Mouse (Mus musculus) midbrain, embryonic 16.5 days (tissue): ENCODE measurements at regions not wholly inside any gene's neighbourhood (a gene's known extent, or its start where the extent isn't known, plus 50 kb on each side); places are given as distances from the start of the nearest gene placed in this dataset.

Experiments
- ATAC-seq: fragments of 200-750 bp; cut with Nextera tagmentation; 2 replicates; pipeline ENCODE4 v1.8.0; 2017; ENCODE audit warnings: moderate TSS enrichment
- H3K27ac ChIP-seq: fragments of 300-500 bp; sonication (generic); 2 replicates; pipeline ENCODE4 v1.5.1; 2014; ENCODE audit warnings: mild to moderate bottlenecking, low read length, mixed read lengths
- H3K27me3 ChIP-seq: fragments of 300-500 bp; sonication (generic); 2 replicates; pipeline ENCODE4 v1.6.1; 2014; ENCODE audit warnings: low read depth, low read length, mixed read lengths; ENCODE audit not compliant: control insufficient read depth, insufficient read depth
- H3K36me3 ChIP-seq: fragments of 300-500 bp; sonication (generic); 2 replicates; pipeline ENCODE4 v1.6.1; 2014; ENCODE audit warnings: mild to moderate bottlenecking, low read length, moderate library complexity, mixed read lengths; ENCODE audit not compliant: control insufficient read depth, insufficient read depth
- H3K4me1 ChIP-seq: fragments of 300-500 bp; sonication (generic); 2 replicates; pipeline ENCODE4 v1.6.1; 2014; ENCODE audit warnings: mild to moderate bottlenecking, low read length, mixed read lengths; ENCODE audit not compliant: control insufficient read depth, insufficient read depth
- H3K4me2 ChIP-seq: fragments of 300-500 bp; sonication (generic); 2 replicates; pipeline ENCODE4 v1.6.1; 2014; ENCODE audit warnings: mild to moderate bottlenecking, low read length, mixed read lengths
- H3K4me3 ChIP-seq: fragments of 300-500 bp; sonication (generic); 2 replicates; pipeline ENCODE4 v1.5.1; 2014; ENCODE audit warnings: low read depth, mild to moderate bottlenecking, low read length, moderate library complexity, mixed read lengths
- H3K9ac ChIP-seq: fragments of 300-500 bp; sonication (generic); 2 replicates; pipeline ENCODE4 v1.6.1; 2014; ENCODE audit warnings: low read depth, low read length, mixed read lengths
- H3K9me3 ChIP-seq: fragments of 300-500 bp; sonication (generic); replicated peaks from 2 replicates; pipeline ENCODE4 v1.6.1; 2014; ENCODE audit warnings: mild to moderate bottlenecking, low read length, mixed read lengths; ENCODE audit not compliant: control insufficient read depth, poor library complexity, severe bottlenecking
- WGBS: fragments of 180-500 bp; shearing (Covaris S2); extraction: QIAGEN DNeasy Blood & Tissue Kit; methylation state at CpG from one replicate; pipeline ENCODE4 v1.1.7; 2014; 5-methylcytosine and 5-hydroxymethylcytosine counted together

- no peak overlapping the region for H3K27ac ChIP-seq
- H3K4me1 ChIP-seq: no peaks in the 10 kb centered on the region
- no peaks in the 10 kb centered on the region for H3K27me3 ChIP-seq
- 88% methylated on average over 7 of the region's 7 CpGs for WGBS
- H3K4me3 ChIP-seq: no peak overlapping the region
- H3K9me3 ChIP-seq: no peaks in the 10 kb centered on the region
- H3K9ac ChIP-seq: no peak overlapping the region
- no peak overlapping the region for H3K4me2 ChIP-seq
- no peak for ATAC-seq
- H3K36me3 ChIP-seq: no peaks in the 10 kb centered on the region
These were observed 112.9 kb downstream of the Zfp36l1 start for GRCm38 (mm10) chr12:79999868-80000370.

GRCm38 (mm10) chr12:79998788-79999187 lies 114.0 kb downstream of the Zfp36l1 start:
- ATAC-seq: no peak
- no peak overlapping the region for H3K4me2 ChIP-seq
- WGBS: 91% methylated on average over 5 of the region's 5 CpGs
- no peaks in the 10 kb centered on the region for H3K4me1 ChIP-seq
- no peaks in the 10 kb centered on the region for H3K9me3 ChIP-seq
- H3K4me3 ChIP-seq: no peak overlapping the region
- H3K27me3 ChIP-seq: no peaks in the 10 kb centered on the region
- no peak overlapping the region for H3K9ac ChIP-seq
- no peaks in the 10 kb centered on the region for H3K36me3 ChIP-seq
- no peak overlapping the region for H3K27ac ChIP-seq

GRCm38 (mm10) chr12:79998339-79998738 lies 114.5 kb downstream of the Zfp36l1 start:
- H3K36me3 ChIP-seq: no peaks in the 10 kb centered on the region
- H3K9ac ChIP-seq: no peak overlapping the region
- no peak overlapping the region for H3K4me3 ChIP-seq
- ATAC-seq: no peak
- no peaks in the 10 kb centered on the region for H3K9me3 ChIP-seq
- no peaks in the 10 kb centered on the region for H3K4me1 ChIP-seq
- H3K27ac ChIP-seq: no peak overlapping the region
- no peaks in the 10 kb centered on the region for H3K27me3 ChIP-seq
- WGBS: 96% methylated on average over 2 of the region's 2 CpGs
- no peak overlapping the region for H3K4me2 ChIP-seq

GRCm38 (mm10) chr12:79997201-79997600 lies 115.6 kb downstream of the Zfp36l1 start:
- Histone ChIP-seq H3K9ac (no peak overlapping the region), H3K27ac (no peak overlapping the region), H3K4me3 (no peak overlapping the region), H3K4me1 (no peaks in the 10 kb centered on the region), H3K36me3 (no peaks in the 10 kb centered on the region), H3K27me3 (no peaks in the 10 kb centered on the region), H3K9me3 (no peaks in the 10 kb centered on the region), H3K4me2 (no peak overlapping the region)
- ATAC-seq: no peak
- 84% methylated on average over 4 of the region's 4 CpGs for WGBS

GRCm38 (mm10) chr12:79995521-79996094 lies 117.2 kb downstream of the Zfp36l1 start:
- H3K4me3 ChIP-seq: no peak overlapping the region
- WGBS: 93% methylated on average over 4 of the region's 4 CpGs
- H3K9ac ChIP-seq: no peak overlapping the region
- H3K36me3 ChIP-seq: no peaks in the 10 kb centered on the region
- no peak for ATAC-seq
- H3K9me3 ChIP-seq: no peaks in the 10 kb centered on the region
- H3K4me2 ChIP-seq: no peak overlapping the region
- no peak overlapping the region for H3K27ac ChIP-seq
- H3K27me3 ChIP-seq: no peaks in the 10 kb centered on the region
- 0 out of 2 replicates have a peak, but pooled peaks cover 3% of the 10 kb centered on the region for H3K4me1 ChIP-seq

GRCm38 (mm10) chr12:79993821-79994571 lies 118.8 kb downstream of the Zfp36l1 start:
- Histone ChIP-seq H3K4me3 (no peak overlapping the region), H3K4me2 (no peak overlapping the region), H3K9ac (no peak overlapping the region), H3K27ac (peak overlapping the region; percentile 4; the same call in 1 of the 2 replicates), H3K27me3 (no peaks in the 10 kb centered on the region), H3K36me3 (no peaks in the 10 kb centered on the region), H3K9me3 (no peaks in the 10 kb centered on the region), H3K4me1 (peaks cover 7% of the 10 kb centered on the region; the same call in 1 of the 2 replicates)
- 85% methylated on average over 5 of the region's 5 CpGs for WGBS
- ATAC-seq: no peak

- no peak overlapping the region for H3K4me3 ChIP-seq
- no peaks in the 10 kb centered on the region for H3K36me3 ChIP-seq
- H3K4me2 ChIP-seq: no peak overlapping the region
- no peaks in the 10 kb centered on the region for H3K27me3 ChIP-seq
- no peaks in the 10 kb centered on the region for H3K9me3 ChIP-seq
- no peak; the same call in 1 of the 2 replicates for ATAC-seq
- peak overlapping the region; percentile 41; the same call in 1 of the 2 replicates for H3K27ac ChIP-seq
- H3K4me1 ChIP-seq: peaks cover 10% of the 10 kb centered on the region
- WGBS: 29% methylated on average over 5 of the region's 5 CpGs
- H3K9ac ChIP-seq: no peak overlapping the region
These were observed 121.5 kb downstream of the Zfp36l1 start for GRCm38 (mm10) chr12:79991279-79991678.

GRCm38 (mm10) chr12:79990751-79991150 lies 122.1 kb downstream of the Zfp36l1 start:
- ATAC-seq: peak; percentile 39; the same call in 1 of the 2 replicates
- no peak overlapping the region; the same call in 1 of the 2 replicates for H3K27ac ChIP-seq
- H3K9ac ChIP-seq: no peak overlapping the region
- H3K9me3 ChIP-seq: no peaks in the 10 kb centered on the region
- H3K27me3 ChIP-seq: no peaks in the 10 kb centered on the region
- WGBS: 27% methylated on average over 4 of the region's 4 CpGs
- H3K4me3 ChIP-seq: no peak overlapping the region
- H3K36me3 ChIP-seq: no peaks in the 10 kb centered on the region
- no peak overlapping the region for H3K4me2 ChIP-seq
- H3K4me1 ChIP-seq: peaks cover 12% of the 10 kb centered on the region

- Histone ChIP-seq H3K9ac (no peak overlapping the region), H3K4me1 (peaks cover 12% of the 10 kb centered on the region), H3K36me3 (no peaks in the 10 kb centered on the region), H3K27me3 (no peaks in the 10 kb centered on the region), H3K4me2 (no peak overlapping the region), H3K4me3 (no peak overlapping the region), H3K9me3 (no peaks in the 10 kb centered on the region), H3K27ac (peak overlapping the region; percentile 67)
- 70% methylated on average over 9 of the region's 9 CpGs for WGBS
- ATAC-seq: peak; percentile 43; the same call in 1 of the 2 replicates
These were observed 123.2 kb downstream of the Zfp36l1 start for GRCm38 (mm10) chr12:79989582-79990110.
